Mouse (Mus musculus) thymus, adult 2 months (tissue): ENCODE results near the gene Olfr312.

Source experiments
- CTCF ChIP-seq: fragments of 200-500 bp; IDR thresholded peaks from 2 replicates; pipeline ENCODE4 v1.5.1; 2012; ENCODE audit warnings: mild to moderate bottlenecking, control low read depth, low read length, moderate library complexity, borderline replicate concordance; ENCODE audit not compliant: control insufficient read depth, poor library complexity, insufficient read depth; ENCODE audit errors: extremely low read depth
- POLR2A ChIP-seq: fragments of 200-500 bp; IDR thresholded peaks from 2 replicates; pipeline ENCODE4 v1.6.1; 2012; ENCODE audit warnings: mild to moderate bottlenecking, low read length, control low read depth, moderate library complexity; ENCODE audit not compliant: control insufficient read depth, poor library complexity, insufficient read depth; ENCODE audit errors: extremely low read depth

GRCm38 (mm10) chr11:58787651-58788050 is 41.4 kb upstream of the Olfr312 start:
- no peak for TF ChIP-seq CTCF
- TF ChIP-seq POLR2A, result no peak
